Mouse (Mus musculus) small intestine, adult 2 months (tissue): ENCODE measurements around the gene Plcz1. TPM values are rescaled to one million over a fixed set of nuclear protein-coding genes. Genes with fewer than 3 reads are reported as not detected.

Experiments
- H3K27ac ChIP-seq: fragments of 200-500 bp; 2 replicates; pipeline ENCODE4 v1.5.1; 2012; ENCODE audit warnings: low read depth, low read length, control low read depth, inconsistent platforms; ENCODE audit not compliant: insufficient read depth
- H3K27me3 ChIP-seq: fragments of 200-500 bp; 2 replicates; pipeline ENCODE4 v1.6.1; 2012; ENCODE audit warnings: mild to moderate bottlenecking, moderate library complexity, low read length, inconsistent platforms; ENCODE audit not compliant: control insufficient read depth, insufficient read depth
- H3K36me3 ChIP-seq: fragments of 200-500 bp; 2 replicates; pipeline ENCODE4 v1.6.1; 2012; ENCODE audit warnings: mild to moderate bottlenecking, low read length, control low read depth, inconsistent platforms; ENCODE audit not compliant: control insufficient read depth, insufficient read depth
- H3K4me1 ChIP-seq: fragments of 200-500 bp; 2 replicates; pipeline ENCODE4 v1.6.1; 2012; ENCODE audit warnings: low read length, inconsistent platforms, mixed read lengths; ENCODE audit not compliant: control insufficient read depth, insufficient read depth, insufficient read length
- H3K4me3 ChIP-seq: fragments of 200-500 bp; 2 replicates; pipeline ENCODE4 v1.5.1; 2012; ENCODE audit warnings: low read depth, mild to moderate bottlenecking, control low read depth, inconsistent platforms, low read length, moderate library complexity
- CTCF ChIP-seq: fragments of 200-500 bp; IDR thresholded peaks from 2 replicates; pipeline ENCODE4 v1.5.1; 2012; ENCODE audit warnings: low read depth, mild to moderate bottlenecking, control low read depth, inconsistent platforms, low read length, moderate library complexity, mixed read lengths; ENCODE audit not compliant: insufficient replicate concordance, insufficient read length; ENCODE audit errors: extremely low read depth
- POLR2A ChIP-seq: fragments of 200-500 bp; IDR thresholded peaks from 2 replicates; pipeline ENCODE4 v1.6.1; 2012; ENCODE audit warnings: low read depth, mild to moderate bottlenecking, control low read depth, inconsistent platforms, low read length, moderate library complexity
- WGBS: fragments of 180-500 bp; shearing (Covaris S2); methylation state at CpG from one replicate; pipeline ENCODE4 v1.1.7; 2018; 5-methylcytosine and 5-hydroxymethylcytosine counted together
- polyA plus RNA-seq: library from polyadenylated mRNA; depleted of rRNA; stranded (reverse); fragments of >200 nt; gene quantifications from 2 replicates; pipeline ENCODE4 v1.2.3, GENCODE M21; 2012; rRNA removed

The Plcz1 gene
- polyA plus RNA-seq: not detected in 2 replicates

DNA sequence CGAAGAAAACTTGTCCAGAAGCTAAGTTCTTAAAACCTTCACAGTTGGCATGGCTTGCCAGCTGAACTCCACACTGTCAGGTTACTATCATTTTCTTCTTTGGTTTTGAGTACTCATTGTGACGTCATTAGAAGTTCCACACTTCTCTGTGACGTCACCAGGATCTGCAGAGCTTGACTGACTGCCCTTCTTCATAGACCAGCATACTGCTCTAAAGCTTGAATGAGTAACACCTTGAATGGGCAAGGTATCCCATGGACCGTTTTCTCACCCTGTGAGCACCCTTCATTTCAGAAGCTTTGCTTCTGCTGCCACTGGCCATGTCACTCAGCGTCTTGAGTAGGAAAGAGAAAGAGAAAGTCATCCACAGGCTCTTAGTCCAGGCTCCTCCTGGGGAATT lies at the start of gene Plcz1:
Gene Plcz1 (minus strand): TSS at position 101 of the 400 bp plus-strand sequence.
- no peaks in the 10 kb centered on the region for H3K36me3 ChIP-seq
- 84% methylated on average over 5 of the region's 5 CpGs for WGBS
- H3K4me3 ChIP-seq: no peak within 1 kb of the TSS
- TF ChIP-seq POLR2A (no peak), CTCF (no peak)
- no peaks in the 10 kb centered on the region for H3K27me3 ChIP-seq
- no peaks in the 10 kb centered on the region; the same call in 1 of the 2 replicates for H3K4me1 ChIP-seq
- H3K27ac ChIP-seq: no peak within 1 kb of the TSS

- no peaks in the 10 kb centered on the region for H3K27me3 ChIP-seq
- H3K4me3 ChIP-seq: no peak overlapping the region
- no peaks in the 10 kb centered on the region for H3K4me1 ChIP-seq
- no peak for TF ChIP-seq CTCF
- no peak for TF ChIP-seq POLR2A
- no peaks in the 10 kb centered on the region for H3K36me3 ChIP-seq
- WGBS: 54% methylated on average over 5 of the region's 5 CpGs
- no peak overlapping the region for H3K27ac ChIP-seq
These were observed 48.6 kb upstream of the Plcz1 start for GRCm38 (mm10) chr6:140089855-140090254.

- WGBS: 85% methylated on average over 3 of the region's 3 CpGs
- Histone ChIP-seq H3K4me1 (no peaks in the 10 kb centered on the region), H3K4me3 (no peak overlapping the region), H3K36me3 (no peaks in the 10 kb centered on the region), H3K27me3 (no peaks in the 10 kb centered on the region), H3K27ac (no peak overlapping the region)
- TF ChIP-seq POLR2A (no peak), CTCF (peak; percentile 46; the same call in 1 of the 2 replicates)
These were observed 40.5 kb upstream of the Plcz1 start for GRCm38 (mm10) chr6:140081739-140082138.

GRCm38 (mm10) chr6:140080933-140081332 lies 39.7 kb upstream of the Plcz1 start:
- Histone ChIP-seq H3K27ac (no peak overlapping the region), H3K4me3 (no peak overlapping the region), H3K4me1 (no peaks in the 10 kb centered on the region), H3K36me3 (no peaks in the 10 kb centered on the region), H3K27me3 (no peaks in the 10 kb centered on the region)
- 83% methylated on average over 7 of the region's 7 CpGs for WGBS
- TF ChIP-seq CTCF: no peak
- no peak for TF ChIP-seq POLR2A

- no peaks in the 10 kb centered on the region for H3K27me3 ChIP-seq
- H3K4me3 ChIP-seq: no peak overlapping the region
- WGBS: 87% methylated on average over 8 of the region's 8 CpGs
- H3K36me3 ChIP-seq: no peaks in the 10 kb centered on the region
- no peak for TF ChIP-seq CTCF
- no peak for TF ChIP-seq POLR2A
- H3K4me1 ChIP-seq: no peaks in the 10 kb centered on the region
- no peak overlapping the region for H3K27ac ChIP-seq
These were observed 27.9 kb upstream of the Plcz1 start for GRCm38 (mm10) chr6:140069177-140069576.

DNA sequence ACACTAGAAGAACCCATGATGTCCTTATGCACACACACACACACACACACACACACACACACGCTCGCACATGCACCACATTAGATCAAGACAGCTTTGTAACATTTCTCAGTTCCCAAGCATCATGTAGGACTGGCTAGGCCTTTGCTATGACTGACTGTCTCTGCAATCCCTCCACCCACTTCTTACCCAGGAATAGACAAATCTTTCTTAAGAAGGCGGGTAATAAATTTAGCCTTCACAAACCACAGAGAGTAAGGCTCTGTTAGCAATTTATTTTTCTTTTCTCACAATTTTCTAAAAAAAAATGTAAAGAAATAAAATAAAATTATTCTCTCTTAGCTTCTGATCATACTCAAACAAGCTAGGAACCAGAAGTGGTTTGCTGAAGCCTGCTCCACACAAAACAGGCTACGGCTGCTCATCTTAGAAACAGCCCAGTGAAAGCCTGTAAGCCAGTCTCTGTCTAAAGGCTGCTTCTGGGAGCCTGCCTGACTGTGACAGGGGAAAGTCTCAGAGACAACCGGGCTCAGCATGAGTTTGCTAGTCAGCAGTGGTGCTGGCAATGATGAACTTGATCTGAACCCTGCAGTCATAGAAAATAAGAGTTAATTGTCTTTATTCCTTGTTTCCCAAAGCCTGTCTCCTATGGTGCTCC lies 13.1 kb upstream of the Plcz1 start:
- Histone ChIP-seq H3K27me3 (no peaks in the 10 kb centered on the region), H3K4me1 (no peaks in the 10 kb centered on the region), H3K36me3 (no peaks in the 10 kb centered on the region), H3K27ac (no peak overlapping the region), H3K4me3 (no peak overlapping the region)
- 86% methylated on average over 5 of the region's 5 CpGs for WGBS
- no peak for TF ChIP-seq POLR2A
- TF ChIP-seq CTCF: no peak

GRCm38 (mm10) chr6:140051476-140051875 lies 10.2 kb upstream of the Plcz1 start:
- TF ChIP-seq CTCF: no peak
- no peaks in the 10 kb centered on the region for H3K4me1 ChIP-seq
- no peak overlapping the region for H3K4me3 ChIP-seq
- H3K27ac ChIP-seq: peak overlapping the region; percentile 32; the same call in 1 of the 2 replicates
- H3K27me3 ChIP-seq: no peaks in the 10 kb centered on the region
- H3K36me3 ChIP-seq: no peaks in the 10 kb centered on the region
- WGBS: 84% methylated on average over 5 of the region's 5 CpGs
